Mouse (Mus musculus) CD4-positive, CD25-positive, alpha-beta regulatory T cell, adult 4 months (primary cell): Measurements from ENCODE around the gene Mslnl. TPM values are rescaled to one million over a fixed set of nuclear protein-coding genes. Genes with fewer than 3 reads are reported as not detected.

Experiments
- ATAC-seq: one replicate; pipeline ENCODE4 v1.8.0; 2017
- polyA plus RNA-seq, 2 experiments: library from polyadenylated mRNA; unstranded; fragments of 100-300 nt; shearing (Covaris generic); gene quantifications; one replicate each; pipeline ENCODE4 v1.2.1; 2017

Gene Mslnl
- polyA plus RNA-seq, 2 experiments from 2014 or later: not detected

GRCm38 (mm10) chr17:25786781-25787504 lies 51.1 kb downstream of the Mslnl start:
- ATAC-seq: no peak

GRCm38 (mm10) chr17:25791320-25791842 lies 55.5 kb downstream of the Mslnl start:
- no peak for ATAC-seq

GRCm38 (mm10) chr17:25791843-25792527 lies 56.1 kb downstream of the Mslnl start:
- peak; percentile 64 for ATAC-seq

- peak; percentile 86 for ATAC-seq
Observed at GRCm38 (mm10) chr17:25792615-25793014, 56.8 kb downstream of the Mslnl start, which contains the start of gene Fam173a. Fam173a (minus strand) TSS chr17:25792901.

GRCm38 (mm10) chr17:25794197-25794596 lies 58.4 kb downstream of the Mslnl start:
- ATAC-seq: no peak

GRCm38 (mm10) chr17:25794998-25795397 lies 59.2 kb downstream of the Mslnl start:
- no peak for ATAC-seq

GRCm38 (mm10) chr17:25795609-25796092 lies 59.8 kb downstream of the Mslnl start, which contains the start of gene AC134908.4:
AC134908.4 (minus strand) TSS chr17:25795659.
- no peak for ATAC-seq

GRCm38 (mm10) chr17:25796211-25796771 lies 60.4 kb downstream of the Mslnl start:
- no peak for ATAC-seq

GRCm38 (mm10) chr17:25796951-25797369 lies 61.1 kb downstream of the Mslnl start, which contains the start of gene Metrn:
Metrn (minus strand) TSS chr17:25797136.
- ATAC-seq: peak; percentile 60

Other genes starting within 250 kb of the Mslnl start
- not detected for gene Sstr5, start 238.8 kb upstream of the Mslnl start, polyA plus RNA-seq
- gene Sox8, start 165.4 kb upstream of the Mslnl start, polyA plus RNA-seq: not detected
- gene Lmf1, start 157.0 kb upstream of the Mslnl start, polyA plus RNA-seq: 10 to 100 TPM; 22.0 to 26.0 TPM
- not detected for gene Gng13, start 18.9 kb upstream of the Mslnl start, polyA plus RNA-seq
- 1 to 10 TPM; 3.5 to 5.9 TPM for gene Chtf18, start 8.6 kb upstream of the Mslnl start, polyA plus RNA-seq
- 10 to 100 TPM; 12.8 to 16.8 TPM for gene Rpusd1, start 8.4 kb upstream of the Mslnl start, polyA plus RNA-seq
- not detected for gene Msln, start 18.3 kb downstream of the Mslnl start, polyA plus RNA-seq
- gene Narfl, start 37.7 kb downstream of the Mslnl start, polyA plus RNA-seq: 10 to 100 TPM; 21.4 to 29.8 TPM
- 10 to 100 TPM; 26.8 to 37.4 TPM for gene Haghl, start 49.6 kb downstream of the Mslnl start, polyA plus RNA-seq
- gene Ccdc78, start 50.5 kb downstream of the Mslnl start, polyA plus RNA-seq: 1 to 10 TPM in 1 of 2 experiments, under 1 TPM in 1; 0.28 to 1.4 TPM
- gene Fam173a, start 56.9 kb downstream of the Mslnl start, polyA plus RNA-seq: 100 to 1,000 TPM; 192 to 257 TPM
- not detected for gene AC134908.4, start 59.6 kb downstream of the Mslnl start, polyA plus RNA-seq
- 1 to 10 TPM; 3.6 to 7.0 TPM for gene Metrn, start 61.1 kb downstream of the Mslnl start, polyA plus RNA-seq
- gene Fbxl16, start 73.0 kb downstream of the Mslnl start, polyA plus RNA-seq: not detected
- 10 to 100 TPM; 19.4 to 53.9 TPM for gene Wdr24, start 87.6 kb downstream of the Mslnl start, polyA plus RNA-seq
- 10 to 100 TPM; 22.2 to 42.8 TPM for gene Jmjd8, start 92.8 kb downstream of the Mslnl start, polyA plus RNA-seq
- 10 to 100 TPM; 75.1 to 75.2 TPM for gene Stub1, start 97.4 kb downstream of the Mslnl start, polyA plus RNA-seq
- gene Rhbdl1, start 101.3 kb downstream of the Mslnl start, polyA plus RNA-seq: not detected
- gene Gm20683, start 105.7 kb downstream of the Mslnl start, polyA plus RNA-seq: 1 to 10 TPM in 1 of 2 experiments, under 1 TPM in 1; 0.79 to 1.7 TPM
- gene Rhot2, start 108.8 kb downstream of the Mslnl start, polyA plus RNA-seq: 10 to 100 TPM; 19.1 to 47.0 TPM
- 1 to 10 TPM; 3.4 to 6.8 TPM for gene Wdr90, start 125.5 kb downstream of the Mslnl start, polyA plus RNA-seq
- 1 to 10 TPM; 2.7 to 5.5 TPM for gene Mcrip2, start 132.7 kb downstream of the Mslnl start, polyA plus RNA-seq
- gene Mettl26, start 139.0 kb downstream of the Mslnl start, polyA plus RNA-seq: 100 to 1,000 TPM in 1 of 2 experiments, 10 to 100 TPM in 1; 82.7 to 124 TPM
- 1 to 10 TPM in 1 of 2 experiments, under 1 TPM in 1; 0.94 to 1.3 TPM for gene Wfikkn1, start 144.8 kb downstream of the Mslnl start, polyA plus RNA-seq
- gene Rab40c, start 183.7 kb downstream of the Mslnl start, polyA plus RNA-seq: 1 to 10 TPM; 6.6 to 7.3 TPM
- 10 to 100 TPM; 27.8 to 49.3 TPM for gene Pigq, start 208.9 kb downstream of the Mslnl start, polyA plus RNA-seq
- not detected for gene Nhlrc4, start 208.9 kb downstream of the Mslnl start, polyA plus RNA-seq
- not detected for gene A930017K11Rik, start 216.5 kb downstream of the Mslnl start, polyA plus RNA-seq
- 1 to 10 TPM; 5.3 to 6.6 TPM for gene Capn15, start 249.8 kb downstream of the Mslnl start, polyA plus RNA-seq